Mouse (Mus musculus) gastrocnemius, postnatal 4 days (tissue): ENCODE results near the gene Glis3. TPM values are rescaled to one million over a fixed set of nuclear protein-coding genes. Genes with fewer than 3 reads are reported as not detected.

ENCODE experiments used
- DNase-seq, 2 experiments: peaks; one replicate each; pipeline ENCODE4 v3.0.0; 2021 to 2022; ENCODE audit warnings: low spot score in 2 of 2, mixed read lengths in 2 of 2
- total RNA-seq, 2 experiments: library from RNA; stranded (reverse); gene quantifications; 2 replicates each; pipeline ENCODE4 v1.2.3; 2021

Gene Glis3
- total RNA-seq, 2 experiments from 2014 or later = 3.6 to 4.7 TPM

GRCm38 (mm10) chr19:28495926-28496325, 184.0 kb downstream of the Glis3 start:
- no peak for DNase-seq

- DNase-seq = no peak
These were observed 186.1 kb downstream of the Glis3 start for GRCm38 (mm10) chr19:28493605-28494260.

- DNase-seq = no peak
These were observed 201.8 kb downstream of the Glis3 start for GRCm38 (mm10) chr19:28478055-28478454.

- DNase-seq = no peak
These were observed 202.5 kb downstream of the Glis3 start for GRCm38 (mm10) chr19:28477326-28477863.

GRCm38 (mm10) chr19:28473621-28474020, 206.3 kb downstream of the Glis3 start:
- DNase-seq = no peak

GRCm38 (mm10) chr19:28471144-28471543, 208.7 kb downstream of the Glis3 start:
- DNase-seq = no peak

GRCm38 (mm10) chr19:28465779-28466178, 214.1 kb downstream of the Glis3 start:
- no peak for DNase-seq

GRCm38 (mm10) chr19:28454331-28454730, 225.5 kb downstream of the Glis3 start:
- DNase-seq = no peak

- DNase-seq = no peak
These were observed 226.8 kb downstream of the Glis3 start for GRCm38 (mm10) chr19:28452951-28453520.

GRCm38 (mm10) chr19:28448811-28449210, 231.1 kb downstream of the Glis3 start:
- DNase-seq = no peak

- no peak for DNase-seq
These were observed 237.7 kb downstream of the Glis3 start for GRCm38 (mm10) chr19:28442161-28442560.

GRCm38 (mm10) chr19:28436457-28437148, 243.3 kb downstream of the Glis3 start:
- no peak for DNase-seq

- no peak for DNase-seq
These were observed 251.6 kb downstream of the Glis3 start for GRCm38 (mm10) chr19:28428220-28428816.

GRCm38 (mm10) chr19:28424180-28424579, 255.7 kb downstream of the Glis3 start:
- DNase-seq = no peak

- DNase-seq = no peak
These were observed 256.9 kb downstream of the Glis3 start for GRCm38 (mm10) chr19:28422939-28423338.

- no peak for DNase-seq
These were observed 263.8 kb downstream of the Glis3 start for GRCm38 (mm10) chr19:28416069-28416468.

- DNase-seq = no peak
These were observed 271.1 kb downstream of the Glis3 start for GRCm38 (mm10) chr19:28408787-28409186.

- no peak for DNase-seq
These were observed 276.9 kb downstream of the Glis3 start for GRCm38 (mm10) chr19:28402956-28403355.

GRCm38 (mm10) chr19:28395584-28395861, 284.4 kb downstream of the Glis3 start:
- DNase-seq = no peak

GRCm38 (mm10) chr19:28394826-28395583, 284.9 kb downstream of the Glis3 start:
- DNase-seq = no peak

- DNase-seq = no peak
These were observed 286.1 kb downstream of the Glis3 start for GRCm38 (mm10) chr19:28393766-28394165.
